Mouse (Mus musculus) erythroblast, adult 5-6 weeks (primary cell): ENCODE data around the gene Gm2a. TPM values are rescaled to one million over a fixed set of nuclear protein-coding genes. Genes with fewer than 3 reads are reported as not detected.

Experiments used
- ATAC-seq: replicated peaks from 2 replicates; pipeline ENCODE4 v1.8.0; 2016; ENCODE audit warnings: moderate number of reproducible peaks, mild to moderate bottlenecking, moderate TSS enrichment, inconsistent platforms; ENCODE audit not compliant: poor library complexity, low FRiP score, severe bottlenecking
- total RNA-seq, 2 experiments: library from RNA; stranded (forward) in 1 of 2; stranded (reverse) in 1 of 2; fragments of 150-400 nt in 1 of 2; fragments of 200-764, 138-1000 nt in 1 of 2; gene quantifications; 2 replicates each; pipeline versions ENCODE4 v1.2.3 to v1.2.4; 2015 to 2017; ENCODE audit warnings: low replicate concordance in 2 of 2

Gene Gm2a
- total RNA-seq, 2 experiments from 2014 or later = 17.2 to 23.4 TPM

DNA sequence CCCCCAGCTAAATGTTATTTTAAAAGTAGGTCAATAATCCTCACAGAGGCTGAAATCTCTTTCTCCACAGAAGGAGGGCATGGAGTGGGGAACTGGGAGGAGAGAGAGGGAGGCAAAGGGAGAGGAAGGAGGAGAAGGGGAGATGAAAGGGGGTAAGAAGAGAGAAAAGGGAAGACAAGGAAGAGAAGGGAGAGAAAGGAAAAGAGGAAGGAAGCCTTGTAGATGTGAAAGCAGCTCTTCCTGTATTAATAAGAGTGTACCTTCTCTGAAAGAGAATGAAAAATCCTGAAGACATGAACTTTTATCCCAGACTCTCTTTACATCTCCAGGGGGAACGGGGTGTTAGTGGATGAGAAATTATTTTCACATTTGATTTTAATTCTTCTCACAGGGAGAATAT lies 23.5 kb downstream of the Gm2a start:
- no peak for ATAC-seq

DNA sequence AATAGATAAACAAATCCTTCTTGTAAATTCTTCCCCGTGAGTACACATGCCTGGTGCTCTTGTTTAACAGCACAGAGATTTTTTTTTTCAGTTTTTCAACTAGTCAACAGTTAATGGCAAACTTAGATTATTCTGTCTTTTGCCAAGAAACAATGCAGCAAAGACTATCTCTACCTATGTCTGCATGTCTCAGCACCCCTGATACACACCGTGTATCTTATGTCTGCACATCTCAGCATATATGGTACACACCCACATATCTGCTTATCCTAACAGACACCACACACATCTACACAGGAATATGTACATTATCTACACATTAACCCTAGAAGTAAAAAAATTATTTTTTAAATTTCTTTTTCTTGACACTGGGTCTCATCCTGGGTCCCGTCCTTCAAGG lies 28.7 kb downstream of the Gm2a start:
- no peak for ATAC-seq

DNA sequence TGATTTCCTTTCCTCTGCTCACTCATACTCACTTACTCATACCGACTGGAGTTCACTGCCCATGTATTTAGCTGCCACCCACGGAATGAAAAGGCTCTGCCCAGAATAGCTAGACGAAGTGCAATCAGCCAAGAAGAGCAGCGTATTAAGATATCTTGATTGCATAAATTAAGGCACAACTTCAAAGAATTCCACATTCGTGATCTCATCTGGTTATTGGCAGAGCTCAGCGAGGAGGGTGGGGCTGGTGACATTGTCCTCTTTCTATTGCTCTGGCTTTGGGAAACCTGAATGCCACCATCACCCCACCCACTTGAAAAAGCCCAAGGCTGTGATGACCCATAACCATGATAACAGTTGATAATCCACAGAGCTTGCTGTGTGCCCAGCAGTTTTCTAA lies 30.0 kb downstream of the Gm2a start:
- no peak for ATAC-seq

DNA sequence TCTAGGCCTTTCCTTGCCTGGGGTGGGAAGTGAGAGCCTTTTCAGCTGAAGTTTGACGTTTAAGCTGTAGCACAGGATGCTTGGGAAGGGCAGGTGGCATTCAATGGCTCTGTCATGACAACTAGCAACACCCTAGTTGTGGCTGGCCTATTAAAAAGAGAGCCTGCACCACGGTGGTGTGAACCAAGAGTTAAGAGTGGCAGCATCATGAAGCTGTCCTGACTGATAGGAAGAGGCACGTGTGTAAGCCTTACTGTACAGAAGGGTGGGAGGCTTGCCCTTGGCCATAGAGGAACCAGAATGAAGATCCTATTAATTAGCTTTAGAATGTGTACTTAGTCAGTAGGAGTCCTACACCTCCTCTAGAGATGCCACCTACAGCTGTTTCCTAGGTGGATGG lies 30.5 kb downstream of the Gm2a start:
- ATAC-seq = no peak

DNA sequence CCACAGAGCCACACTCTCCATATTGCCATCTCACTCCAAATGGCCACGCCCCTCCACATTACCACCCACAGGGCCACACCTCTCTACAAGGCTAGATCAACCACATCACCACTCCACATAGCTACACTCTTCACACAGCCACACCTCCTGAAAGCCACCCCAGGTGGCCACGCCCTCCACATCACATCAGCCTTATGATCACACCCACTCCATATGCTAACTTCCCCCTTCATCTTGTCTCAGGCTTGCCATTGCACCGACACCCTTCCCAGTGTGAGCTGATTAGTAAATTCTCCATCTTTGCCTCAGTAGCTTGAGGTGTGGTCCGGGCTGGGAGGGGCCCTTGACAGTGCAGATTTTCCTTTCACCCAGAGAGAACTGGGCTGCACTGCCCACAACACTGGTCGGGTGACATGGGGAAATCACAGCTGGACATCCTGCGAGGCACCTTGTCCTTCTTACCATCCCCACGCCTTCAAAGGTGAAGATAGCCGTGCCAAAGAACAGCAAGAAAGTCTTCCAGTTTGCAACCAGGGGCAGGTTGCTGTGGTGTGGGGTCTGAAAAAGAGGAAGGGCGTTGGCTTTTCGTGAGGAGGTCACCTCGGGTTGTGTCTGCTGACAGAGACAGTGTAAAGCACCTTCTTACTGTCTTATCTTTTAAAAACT lies 33.3 kb downstream of the Gm2a start:
- ATAC-seq = peak; percentile 67

DNA sequence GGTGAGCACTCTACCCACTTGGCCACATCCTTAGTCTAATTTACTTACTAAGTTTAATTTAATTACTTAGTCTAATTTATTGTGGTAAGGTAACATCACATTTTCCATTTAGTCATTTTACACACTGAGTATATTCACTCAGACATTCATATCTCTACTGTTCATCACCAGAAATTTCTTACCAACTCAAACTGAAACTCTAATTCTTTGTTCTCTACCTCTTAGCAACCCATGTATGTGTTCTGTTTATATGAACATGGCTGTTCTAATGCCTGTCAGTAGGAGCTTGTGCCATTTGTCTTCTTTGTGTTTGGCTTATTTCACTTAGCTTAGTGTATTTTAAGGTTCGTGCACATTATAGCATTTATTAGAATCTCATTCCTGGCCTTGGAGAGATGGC lies 34.0 kb downstream of the Gm2a start:
- no peak for ATAC-seq

DNA sequence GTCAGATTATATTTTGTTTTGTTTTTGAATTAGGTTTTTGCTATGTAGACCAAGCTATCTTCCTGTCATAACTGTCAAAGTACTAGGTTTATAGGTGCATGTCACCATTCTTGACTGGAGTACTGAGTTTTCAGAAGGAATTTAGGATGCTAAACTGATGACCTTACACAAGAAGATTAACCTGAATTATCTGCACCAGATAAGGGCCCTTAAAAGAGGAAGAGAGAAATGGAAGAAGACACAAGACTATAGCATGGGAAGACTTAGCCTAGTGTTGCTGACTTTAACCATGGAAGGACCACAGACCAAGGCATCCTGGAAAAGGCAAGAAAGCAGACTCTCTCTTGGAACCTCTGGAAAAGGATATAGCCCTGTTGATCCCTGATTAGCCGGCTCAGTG lies 35.3 kb downstream of the Gm2a start:
- ATAC-seq = no peak

DNA sequence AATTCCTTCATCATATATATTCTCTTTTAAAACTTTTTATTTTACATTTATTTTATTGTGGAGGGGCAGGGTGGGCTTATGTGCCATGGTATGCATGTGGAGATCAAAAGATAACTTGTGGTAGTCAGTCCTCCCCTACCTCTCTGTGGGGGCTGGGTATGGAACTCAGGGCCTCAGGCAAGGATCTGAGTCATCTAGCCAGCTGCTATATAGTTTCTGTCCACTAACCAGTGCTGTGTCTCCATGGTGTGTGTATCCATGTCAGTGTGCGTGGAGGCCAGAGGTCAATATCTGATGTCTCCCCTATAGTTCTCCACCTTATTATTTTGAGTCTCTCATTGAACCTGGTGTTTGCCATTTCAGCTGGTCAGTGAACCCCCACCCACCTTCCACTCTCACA lies 36.5 kb downstream of the Gm2a start:
- ATAC-seq = no peak

DNA sequence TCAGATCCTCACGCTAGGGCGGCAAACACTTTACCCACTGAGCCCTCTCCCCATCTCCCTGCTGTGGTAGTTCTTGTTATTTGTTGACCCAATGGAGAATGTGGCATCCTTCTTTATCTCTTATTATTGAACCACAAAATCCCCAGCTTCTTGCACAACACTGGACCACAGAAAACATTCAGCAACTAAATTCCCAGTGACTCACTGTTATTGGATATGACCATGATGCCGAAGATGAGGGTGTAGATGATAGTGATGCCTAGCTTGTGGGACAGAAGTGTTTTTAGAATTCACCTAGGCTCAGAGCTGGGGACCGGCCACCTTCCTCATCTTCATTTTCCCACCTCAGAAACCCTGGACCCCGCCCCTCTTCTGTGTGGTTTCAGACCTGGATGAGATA lies 37.0 kb downstream of the Gm2a start:
- no peak for ATAC-seq

DNA sequence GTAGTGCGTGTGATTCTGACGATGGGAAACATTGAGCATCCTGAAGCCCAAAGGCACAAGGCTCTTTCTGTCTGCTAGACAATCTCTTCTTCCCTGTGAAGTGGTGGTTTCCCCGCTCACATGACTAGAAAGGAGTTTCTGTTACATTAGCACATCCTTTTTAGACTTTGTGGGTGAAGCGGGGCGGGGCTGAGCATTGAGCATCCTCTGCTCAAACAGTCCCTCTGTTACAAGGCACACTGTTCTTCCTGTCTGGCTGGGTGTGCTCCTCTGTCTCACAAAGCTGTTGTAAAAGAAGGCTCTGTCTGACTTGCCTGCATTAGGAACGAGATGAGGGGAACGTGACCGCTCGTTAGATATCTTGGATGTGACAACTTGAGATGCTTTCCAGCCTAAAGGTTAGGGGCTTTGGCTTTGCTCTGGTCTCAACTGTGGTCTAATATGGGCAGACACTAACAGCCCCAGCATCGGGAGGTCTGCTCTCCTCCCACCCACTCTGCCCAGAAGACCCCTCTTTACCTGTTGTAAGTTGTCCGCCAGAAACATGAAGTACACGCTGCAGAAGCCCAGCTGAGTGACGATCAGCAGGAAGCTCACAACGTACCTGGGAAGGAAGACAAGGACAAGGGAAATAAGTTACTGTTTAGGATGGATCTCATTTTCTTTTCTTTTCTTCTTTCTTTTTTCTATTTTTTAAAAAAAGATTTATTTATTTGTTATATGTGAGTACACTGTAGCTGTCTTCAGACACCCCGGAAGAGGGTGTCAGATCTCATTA lies 39.0 kb downstream of the Gm2a start:
- ATAC-seq = no peak

DNA sequence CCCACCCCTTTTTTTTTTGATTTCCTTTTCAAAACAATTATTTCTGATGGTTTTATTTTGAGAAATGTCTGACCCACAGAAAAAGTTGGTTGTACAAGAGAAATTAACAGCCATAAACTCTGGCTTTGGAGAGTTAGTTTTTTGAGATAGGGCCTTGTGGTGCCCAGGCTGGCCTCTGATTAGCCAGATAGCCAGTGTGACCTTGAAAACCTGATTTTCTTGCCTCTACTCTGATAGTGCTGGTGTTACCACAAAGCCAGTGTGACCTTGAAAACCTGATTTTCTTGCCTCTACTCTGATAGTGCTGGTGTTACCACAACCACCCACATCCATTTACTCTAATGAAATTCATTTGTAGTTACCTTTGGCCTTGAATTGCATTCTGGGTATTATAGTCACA lies 39.7 kb downstream of the Gm2a start:
- ATAC-seq = no peak

DNA sequence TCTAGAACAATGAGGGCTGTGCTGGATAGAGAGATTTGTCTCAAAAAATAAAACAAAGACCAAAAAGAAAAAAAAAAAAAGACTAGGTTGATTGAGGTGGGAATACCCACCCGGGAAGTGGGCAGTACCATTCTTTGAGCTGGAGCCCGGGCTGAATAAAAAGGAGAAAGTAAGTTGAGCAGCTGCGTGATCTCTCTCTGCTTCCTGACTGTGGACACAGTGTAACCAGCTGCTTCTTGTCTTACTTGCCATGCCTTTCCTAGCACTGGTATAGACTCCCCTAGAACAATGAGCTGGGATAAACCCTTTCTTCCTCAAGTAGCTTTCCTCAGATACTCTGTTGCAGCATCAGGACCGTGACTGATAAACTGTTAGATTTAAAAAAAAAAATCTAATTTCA lies 43.6 kb downstream of the Gm2a start:
- ATAC-seq = no peak

DNA sequence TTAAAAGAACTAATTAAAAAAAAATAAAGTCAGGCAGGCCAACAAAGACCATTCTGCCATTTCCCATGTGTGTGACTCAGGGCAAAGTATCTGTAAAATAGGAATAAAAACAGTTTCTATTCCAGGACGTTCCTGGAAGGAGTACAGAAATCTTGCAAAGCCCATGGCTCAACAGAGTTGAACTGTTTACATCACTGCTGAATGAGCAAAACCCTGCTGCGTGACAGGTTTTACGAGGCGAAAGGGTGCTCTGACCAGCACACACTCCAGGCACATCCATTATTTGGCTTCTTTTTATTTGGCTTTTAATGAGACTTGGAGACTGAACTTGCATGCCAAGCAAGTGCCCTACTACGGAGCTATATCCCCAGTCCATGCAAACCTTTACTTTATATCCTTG lies 46.1 kb downstream of the Gm2a start:
- ATAC-seq = no peak

DNA sequence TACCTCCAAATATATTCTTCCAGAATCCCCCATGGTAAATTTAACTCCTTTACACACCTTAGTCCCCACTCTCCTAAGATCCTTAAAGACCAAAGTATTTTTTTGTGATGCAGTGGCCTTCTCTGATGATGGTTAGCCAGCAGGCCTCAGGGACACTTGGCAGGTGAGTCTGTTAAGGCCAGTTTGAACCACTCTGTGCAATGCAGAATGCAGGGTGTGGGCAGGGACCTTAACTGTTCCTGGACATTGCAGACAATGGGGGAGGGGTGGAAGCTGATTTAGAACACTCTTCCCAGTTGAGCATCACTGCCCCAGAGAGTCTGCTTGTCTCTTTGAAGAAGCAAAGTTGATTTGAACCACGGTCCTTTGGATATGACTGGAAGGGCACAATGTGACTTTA lies 48.9 kb downstream of the Gm2a start:
- ATAC-seq = no peak

DNA sequence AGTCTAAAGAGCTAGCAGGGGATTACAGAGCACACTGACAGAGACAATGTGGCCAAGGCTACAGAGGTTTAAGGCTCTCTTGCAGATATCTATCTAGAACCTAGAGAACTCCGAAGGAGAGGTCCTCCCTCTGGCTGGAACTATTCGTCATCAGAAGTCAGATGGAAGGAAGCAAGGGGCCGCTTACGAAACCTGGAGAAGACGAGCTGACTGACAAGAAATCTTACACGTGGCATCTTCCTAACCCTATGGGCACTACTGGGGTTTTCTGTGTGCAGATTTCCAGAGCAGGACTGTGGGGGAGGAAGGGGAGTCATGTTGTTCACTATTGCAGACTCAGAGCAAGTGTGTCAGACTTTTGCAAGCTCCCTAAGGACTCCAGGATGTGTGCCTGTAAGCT lies 49.5 kb downstream of the Gm2a start:
- no peak for ATAC-seq

DNA sequence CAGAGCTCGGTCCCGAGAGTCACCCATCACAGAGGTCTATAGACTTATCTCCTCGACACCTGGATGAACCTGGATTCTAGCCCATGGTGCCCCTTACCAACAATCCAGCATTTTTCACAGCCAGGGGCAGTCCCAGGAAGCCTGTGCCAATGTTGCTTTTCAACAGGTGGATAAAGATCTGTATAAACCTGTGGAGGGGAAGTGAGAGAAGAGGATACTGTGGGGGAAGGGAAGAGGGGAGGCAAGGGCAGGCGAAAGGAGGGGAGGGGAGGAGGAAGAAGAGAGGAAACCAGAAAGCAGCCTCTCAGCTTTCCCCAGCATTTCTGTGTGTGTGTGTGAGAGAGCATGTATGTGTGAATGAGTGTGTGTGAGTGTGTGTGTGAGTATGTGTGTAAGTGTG lies 50.5 kb downstream of the Gm2a start:
- ATAC-seq = no peak

DNA sequence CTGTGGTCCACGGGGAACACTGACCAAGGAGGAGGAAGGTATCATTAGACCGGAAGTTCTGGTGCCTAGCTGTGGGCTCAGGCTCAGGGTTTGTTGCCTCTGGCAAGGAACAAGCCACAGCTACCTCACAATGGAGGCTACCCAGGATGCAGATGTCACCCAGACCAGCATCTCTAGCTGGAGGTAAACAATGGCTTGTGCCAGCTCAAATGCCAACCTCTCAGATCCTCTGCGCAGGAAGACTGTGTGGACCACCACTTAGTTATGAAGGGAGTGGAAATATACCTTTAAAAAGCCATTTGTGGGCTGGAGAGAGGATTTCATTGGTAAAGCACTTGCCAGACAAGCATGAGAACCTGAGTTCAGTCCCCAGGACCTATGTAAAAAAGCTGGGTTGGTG lies 53.7 kb downstream of the Gm2a start, which contains the start of gene Slc36a3:
Slc36a3 (minus strand) TSS at position 101 of the 400 bp plus-strand sequence.
- no peak for ATAC-seq

DNA sequence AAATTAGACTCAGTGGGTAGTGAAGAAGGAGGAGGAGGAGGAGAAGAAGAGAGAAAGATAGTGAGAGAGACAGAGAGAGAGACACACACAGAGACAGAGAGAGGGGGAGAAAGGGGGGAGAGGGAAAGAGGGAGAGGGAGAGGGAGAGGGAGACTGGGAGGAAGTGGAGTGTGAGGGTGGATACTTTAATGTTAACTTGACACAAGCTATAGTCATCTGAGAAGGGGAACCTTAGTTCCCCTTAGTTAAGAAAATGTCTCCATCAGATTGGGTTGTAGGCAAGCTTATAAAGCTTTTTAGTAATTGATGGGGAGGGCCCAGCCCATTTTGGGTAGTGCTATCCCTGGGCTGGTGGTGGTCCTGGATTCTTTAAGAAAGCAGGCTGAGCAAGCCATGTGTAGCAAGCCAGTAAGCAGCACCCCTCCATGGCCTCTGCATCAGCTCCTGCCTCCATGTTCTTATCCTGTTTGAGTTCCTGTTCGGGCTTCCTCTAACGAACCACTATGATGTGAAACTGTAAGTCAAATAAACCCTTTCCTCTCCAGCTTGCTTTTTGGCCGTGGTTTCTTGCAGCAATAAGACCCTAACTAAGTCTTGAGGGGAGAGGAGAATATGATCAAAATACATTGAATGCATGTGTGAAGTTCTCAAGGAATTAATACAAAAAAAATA lies 56.6 kb downstream of the Gm2a start:
- no peak for ATAC-seq

DNA sequence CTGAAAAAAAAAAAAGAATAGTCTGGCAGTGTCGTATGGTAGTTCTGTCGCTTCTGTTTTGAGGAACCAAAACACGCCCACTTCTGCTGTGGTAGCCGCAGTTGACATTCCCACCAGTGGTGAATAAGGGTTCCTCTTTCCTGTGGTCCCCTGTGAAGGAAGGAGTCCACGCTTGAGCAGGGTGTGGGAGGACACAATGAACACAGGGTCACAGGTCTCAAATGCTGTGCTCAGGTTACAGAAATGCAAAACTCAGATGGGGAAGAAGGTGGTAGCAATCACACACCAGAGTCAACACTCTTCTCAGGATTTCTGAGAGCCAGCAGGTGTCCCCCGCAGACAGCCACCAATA lies 57.1 kb downstream of the Gm2a start:
- no peak for ATAC-seq

DNA sequence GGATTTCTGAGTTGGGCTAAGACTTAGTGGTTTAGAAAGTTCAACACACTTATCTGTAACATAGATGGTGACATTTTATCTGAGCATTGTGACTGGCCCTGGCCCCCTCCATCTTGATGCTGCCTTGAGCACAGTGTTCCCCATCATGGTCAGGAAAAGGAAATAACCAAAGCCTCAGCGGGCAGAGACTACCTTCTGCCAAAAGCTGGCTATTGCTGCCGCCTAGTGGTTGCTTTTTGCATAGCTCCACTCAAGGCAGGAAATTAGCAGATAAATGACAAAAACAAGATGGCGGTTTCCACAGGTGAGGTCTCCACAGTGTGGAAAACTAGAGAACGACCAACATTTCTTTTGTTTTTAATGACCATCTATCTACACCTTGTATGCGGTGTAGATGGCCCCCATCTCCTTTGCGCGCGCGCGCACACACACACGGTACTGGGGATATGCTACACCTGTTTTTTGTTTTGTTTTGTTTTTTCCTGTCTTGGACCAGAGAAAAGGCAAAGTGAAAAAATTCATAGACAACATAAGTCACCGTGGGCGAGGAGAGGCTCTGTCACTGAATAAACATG lies 61.0 kb downstream of the Gm2a start:
- ATAC-seq = peak; percentile 67; the same call in 1 of the 2 replicates
